Mouse (Mus musculus) hindbrain, embryonic 16.5 days (tissue): ENCODE measurements around the gene Ptprd. TPM values are rescaled to one million over a fixed set of nuclear protein-coding genes. Genes with fewer than 3 reads are reported as not detected.

ENCODE experiments used
- ATAC-seq: fragments of 200-750 bp; cut with Nextera tagmentation; 2 replicates; pipeline ENCODE4 v1.8.0; 2017; ENCODE audit warnings: moderate TSS enrichment, moderate library complexity
- H3K27ac ChIP-seq: fragments of 300-500 bp; sonication (generic); 2 replicates; pipeline ENCODE4 v1.5.1; 2014; ENCODE audit warnings: low read depth, mild to moderate bottlenecking, control low read depth, low read length, moderate library complexity
- H3K27me3 ChIP-seq: fragments of 300-500 bp; sonication (generic); replicated peaks from 2 replicates; pipeline ENCODE4 v1.6.1; 2014; ENCODE audit warnings: low read length; ENCODE audit not compliant: control insufficient read depth, insufficient read depth
- H3K36me3 ChIP-seq: fragments of 300-500 bp; sonication (generic); 2 replicates; pipeline ENCODE4 v1.6.1; 2014; ENCODE audit warnings: mild to moderate bottlenecking, low read length, moderate library complexity, mixed read lengths; ENCODE audit not compliant: control insufficient read depth, insufficient read depth
- H3K4me1 ChIP-seq: fragments of 300-500 bp; sonication (generic); 2 replicates; pipeline ENCODE4 v1.6.1; 2014; ENCODE audit warnings: low read depth, low read length; ENCODE audit not compliant: control insufficient read depth, insufficient read depth
- H3K4me2 ChIP-seq: fragments of 300-500 bp; sonication (generic); 2 replicates; pipeline ENCODE4 v1.6.1; 2014; ENCODE audit warnings: mild to moderate bottlenecking, low read length, control low read depth, moderate library complexity
- H3K4me3 ChIP-seq: fragments of 300-500 bp; sonication (generic); 2 replicates; pipeline ENCODE4 v1.5.1; 2014; ENCODE audit warnings: mild to moderate bottlenecking, low read length, control low read depth, moderate library complexity
- H3K9ac ChIP-seq: fragments of 300-500 bp; sonication (generic); 2 replicates; pipeline ENCODE4 v1.6.1; 2014; ENCODE audit warnings: low read depth, mild to moderate bottlenecking, control low read depth, low read length, moderate library complexity
- H3K9me3 ChIP-seq: fragments of 300-500 bp; sonication (generic); 2 replicates; pipeline ENCODE4 v1.6.1; 2014; ENCODE audit warnings: mild to moderate bottlenecking, low read length, moderate library complexity; ENCODE audit not compliant: control insufficient read depth
- WGBS: fragments of 180-500 bp; shearing (Covaris S2); extraction: QIAGEN DNeasy Blood & Tissue Kit; methylation state at CpG from one replicate; pipeline ENCODE4 v1.1.7; 2014; 5-methylcytosine and 5-hydroxymethylcytosine counted together
- polyA plus RNA-seq: library from polyadenylated mRNA; unstranded; fragments of >200 nt; fragmentation: Nextera tagmentation; extraction: Ambion mirVana; gene quantifications from 2 replicates; pipeline ENCODE4 v1.2.1, GENCODE M21; 2015

Gene Ptprd
- polyA plus RNA-seq, 1 experiment from 2014 or later: 71.6 TPM

DNA sequence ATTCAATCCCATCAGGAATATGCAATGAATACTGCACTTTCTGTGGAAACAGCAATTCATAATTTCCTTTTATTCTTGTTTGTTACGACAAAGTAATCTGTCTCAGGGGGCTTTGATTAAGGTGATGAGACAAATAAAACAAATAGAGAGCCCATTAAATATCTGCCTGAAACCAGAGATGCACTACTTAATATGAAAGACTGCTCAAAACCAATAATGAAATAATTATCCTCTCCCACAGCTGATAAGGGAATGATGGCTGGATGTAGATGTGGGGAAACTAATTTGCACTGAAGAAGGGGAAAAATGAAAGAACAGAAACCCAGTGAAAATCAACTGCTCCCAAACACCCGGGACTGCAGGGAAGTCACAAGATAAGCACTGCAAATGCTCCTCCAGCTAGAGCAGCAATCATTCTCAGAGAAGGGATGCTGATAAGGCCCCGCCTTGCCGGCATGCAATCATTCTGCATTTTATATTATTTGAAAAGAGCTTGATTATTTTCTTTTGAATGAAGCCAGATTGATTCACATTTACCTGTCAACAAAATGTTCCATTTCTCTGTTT lies 1432.1 kb downstream of the Ptprd start:
- no peaks in the 10 kb centered on the region for H3K4me1 ChIP-seq
- no peak for ATAC-seq
- H3K4me2 ChIP-seq: no peak overlapping the region
- H3K27ac ChIP-seq: no peak overlapping the region
- no peak overlapping the region for H3K4me3 ChIP-seq
- H3K27me3 ChIP-seq: no peaks in the 10 kb centered on the region
- 70% methylated on average over 4 of the region's 4 CpGs for WGBS
- H3K9me3 ChIP-seq: no peaks in the 10 kb centered on the region
- no peak overlapping the region for H3K9ac ChIP-seq
- H3K36me3 ChIP-seq: no peaks in the 10 kb centered on the region

DNA sequence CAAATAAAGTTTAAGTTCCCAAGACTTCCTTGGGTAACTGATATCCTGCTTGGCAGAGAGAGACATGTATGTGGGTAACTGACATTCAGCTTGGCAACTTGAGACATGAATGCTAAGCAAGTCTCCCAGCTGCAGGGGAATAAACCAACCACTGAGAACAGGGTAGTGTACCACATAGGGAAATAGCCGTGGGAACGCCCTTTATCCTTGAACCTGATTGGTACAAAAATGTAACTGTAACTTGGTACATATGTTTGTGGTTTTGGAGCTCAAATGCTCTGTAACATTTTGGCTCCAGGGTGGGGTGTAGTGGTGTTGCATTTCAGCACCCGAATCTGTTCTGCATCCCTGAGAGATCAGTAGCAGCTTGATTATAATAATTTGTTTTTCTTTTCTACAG lies 1444.8 kb downstream of the Ptprd start:
- H3K4me3 ChIP-seq: no peak overlapping the region
- ATAC-seq: no peak
- no peaks in the 10 kb centered on the region for H3K4me1 ChIP-seq
- no peak overlapping the region for H3K27ac ChIP-seq
- H3K27me3 ChIP-seq: no peaks in the 10 kb centered on the region
- H3K4me2 ChIP-seq: no peak overlapping the region
- 81% methylated on average over 3 of the region's 3 CpGs for WGBS
- no peak overlapping the region for H3K9ac ChIP-seq
- no peaks in the 10 kb centered on the region for H3K9me3 ChIP-seq
- H3K36me3 ChIP-seq: no peaks in the 10 kb centered on the region

DNA sequence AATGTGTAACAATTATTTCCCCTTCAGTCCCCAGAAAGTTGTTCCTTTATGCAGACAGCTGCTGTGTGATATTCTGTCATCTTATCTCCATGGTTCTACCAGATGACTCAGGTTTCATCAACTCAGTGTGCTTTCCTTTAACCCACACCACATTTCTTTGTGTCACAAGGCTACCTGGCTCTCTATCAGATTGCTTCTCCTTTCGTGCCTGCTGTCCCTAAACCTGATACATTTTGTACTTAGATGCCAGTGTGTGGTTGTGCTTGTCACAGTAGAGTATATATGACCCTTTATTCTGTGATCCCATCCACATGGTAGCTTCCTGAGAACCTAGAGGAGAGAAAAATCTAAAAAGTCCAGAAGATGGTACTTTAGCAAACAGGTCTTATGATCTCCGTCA lies 1445.3 kb downstream of the Ptprd start:
- H3K4me2 ChIP-seq: no peak overlapping the region
- WGBS: 89% methylated on average over 2 of the region's 2 CpGs
- no peak overlapping the region for H3K27ac ChIP-seq
- no peak overlapping the region for H3K9ac ChIP-seq
- no peaks in the 10 kb centered on the region for H3K27me3 ChIP-seq
- no peaks in the 10 kb centered on the region for H3K36me3 ChIP-seq
- H3K9me3 ChIP-seq: no peaks in the 10 kb centered on the region
- no peak overlapping the region for H3K4me3 ChIP-seq
- no peak for ATAC-seq
- no peaks in the 10 kb centered on the region for H3K4me1 ChIP-seq

DNA sequence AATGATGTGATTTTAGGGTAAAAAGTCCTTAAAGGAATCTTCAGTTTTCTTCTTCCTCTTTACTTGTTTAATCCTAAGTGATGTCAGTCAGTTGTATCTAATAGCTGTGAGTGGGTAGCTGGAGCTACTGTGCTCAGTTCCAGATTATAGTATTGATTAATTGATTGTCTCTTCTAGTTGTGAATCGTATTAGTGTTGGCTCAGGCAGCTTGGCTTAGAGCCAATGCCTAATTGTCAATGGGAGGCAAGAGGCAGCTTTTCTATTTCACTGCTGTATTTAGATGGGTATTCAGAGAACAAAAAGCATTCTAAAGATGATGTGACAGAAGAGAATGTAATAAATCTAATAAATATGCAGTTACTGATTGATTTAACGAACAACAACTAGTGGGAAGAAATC lies 1461.1 kb downstream of the Ptprd start:
- no peak overlapping the region for H3K9ac ChIP-seq
- peaks cover 3% of the 10 kb centered on the region; the same call in 1 of the 2 replicates for H3K9me3 ChIP-seq
- H3K4me3 ChIP-seq: no peak overlapping the region
- no peaks in the 10 kb centered on the region for H3K36me3 ChIP-seq
- H3K4me1 ChIP-seq: no peaks in the 10 kb centered on the region
- no peak for ATAC-seq
- no peak overlapping the region for H3K4me2 ChIP-seq
- H3K27ac ChIP-seq: no peak overlapping the region
- H3K27me3 ChIP-seq: no peaks in the 10 kb centered on the region
- WGBS: 31% methylated on average over 2 of the region's 2 CpGs

DNA sequence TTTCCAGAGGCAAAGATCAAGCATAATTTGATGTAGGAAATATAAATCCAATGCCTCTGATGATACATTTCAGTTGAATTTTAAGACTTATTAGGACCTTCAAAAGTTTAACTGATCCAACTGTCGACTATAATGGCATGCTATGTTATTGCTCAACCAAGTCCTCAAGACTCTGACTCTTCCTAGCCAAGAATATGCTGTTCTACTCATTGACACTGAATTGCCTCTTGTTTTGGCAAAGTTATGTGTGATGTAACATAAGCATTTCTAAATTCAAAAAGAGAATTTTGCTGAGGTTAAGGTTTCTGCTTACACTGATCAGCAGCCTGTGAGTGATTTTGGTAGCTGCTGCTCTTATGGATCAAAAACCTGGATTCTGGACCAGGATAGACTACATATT lies 1475.9 kb downstream of the Ptprd start:
- Histone ChIP-seq H3K4me3 (no peak overlapping the region), H3K9me3 (no peaks in the 10 kb centered on the region), H3K4me2 (no peak overlapping the region), H3K9ac (no peak overlapping the region), H3K27me3 (no peaks in the 10 kb centered on the region), H3K27ac (no peak overlapping the region), H3K36me3 (no peaks in the 10 kb centered on the region), H3K4me1 (no peaks in the 10 kb centered on the region)
- WGBS: 65% methylated on average over 1 of the region's 1 CpGs
- no peak for ATAC-seq

DNA sequence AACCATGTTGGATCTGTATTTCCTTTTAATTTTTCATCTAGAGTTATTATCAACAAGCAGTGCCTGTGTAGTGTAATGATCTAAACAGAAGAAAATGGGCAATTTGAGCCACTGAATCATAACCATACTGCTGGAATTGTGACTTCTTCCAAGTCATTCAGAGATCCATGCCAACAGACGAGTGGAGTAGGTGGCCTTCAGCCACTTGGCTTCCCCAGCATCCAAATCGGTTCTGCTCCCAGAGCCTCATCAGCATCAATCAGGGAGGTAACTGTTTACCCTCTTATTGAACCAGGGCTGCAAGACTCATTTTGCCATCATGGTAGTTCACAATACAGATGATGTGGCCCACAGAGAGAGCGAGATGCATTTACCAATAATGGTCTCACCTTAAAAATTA lies 1536.0 kb downstream of the Ptprd start:
- 85% methylated on average over 3 of the region's 3 CpGs for WGBS
- H3K4me3 ChIP-seq: no peak overlapping the region
- H3K4me1 ChIP-seq: no peaks in the 10 kb centered on the region
- no peaks in the 10 kb centered on the region for H3K27me3 ChIP-seq
- no peak overlapping the region for H3K27ac ChIP-seq
- H3K4me2 ChIP-seq: no peak overlapping the region
- ATAC-seq: no peak
- no peaks in the 10 kb centered on the region for H3K9me3 ChIP-seq
- no peaks in the 10 kb centered on the region for H3K36me3 ChIP-seq
- H3K9ac ChIP-seq: no peak overlapping the region

DNA sequence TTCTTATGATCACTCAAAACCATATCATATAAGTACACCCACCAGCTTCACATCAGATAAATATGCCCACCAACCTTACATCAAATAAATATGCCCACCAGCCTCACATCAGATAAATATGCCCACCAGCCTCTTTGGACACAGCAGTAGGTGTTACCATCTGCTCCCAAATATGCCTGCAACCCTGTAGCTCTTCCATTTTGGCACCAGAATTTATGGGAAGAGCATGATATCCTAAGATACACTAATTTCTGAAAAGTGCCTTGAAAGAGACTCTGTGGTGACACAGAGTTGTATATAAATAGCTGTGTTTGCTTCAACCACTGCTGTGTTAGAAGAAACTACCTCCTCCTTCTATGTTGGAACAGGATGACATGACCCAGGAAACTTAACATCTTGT lies 1538.5 kb downstream of the Ptprd start:
- H3K4me1 ChIP-seq: no peaks in the 10 kb centered on the region
- no peak overlapping the region for H3K27ac ChIP-seq

DNA sequence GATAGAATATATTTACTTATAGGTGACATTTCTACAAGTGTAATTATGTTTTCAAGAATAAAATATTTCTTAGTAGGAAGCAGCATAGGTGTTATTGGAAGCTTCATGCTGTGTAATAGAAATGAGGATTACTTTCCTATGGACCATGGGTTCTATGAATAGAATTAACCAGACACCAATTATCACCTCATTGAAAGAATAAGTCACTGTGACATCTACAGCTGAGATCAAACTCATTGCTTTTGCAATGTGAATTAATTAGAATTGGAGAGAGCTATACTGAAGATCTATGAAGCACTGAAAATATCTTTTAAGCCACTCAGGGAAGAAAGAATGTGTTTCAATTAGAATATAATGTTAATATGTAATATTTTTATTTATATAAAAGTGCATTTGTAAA lies 1539.1 kb downstream of the Ptprd start:
- Histone ChIP-seq H3K4me2 (no peak overlapping the region), H3K9ac (no peak overlapping the region), H3K27me3 (no peaks in the 10 kb centered on the region), H3K9me3 (no peaks in the 10 kb centered on the region), H3K36me3 (no peaks in the 10 kb centered on the region), H3K4me3 (no peak overlapping the region), H3K27ac (no peak overlapping the region), H3K4me1 (no peaks in the 10 kb centered on the region)
- no peak for ATAC-seq

More for the DNA sequence above, 1538.5 kb downstream of the Ptprd start:
- ATAC-seq: no peak
- Histone ChIP-seq H3K4me3 (no peak overlapping the region), H3K9me3 (no peaks in the 10 kb centered on the region), H3K36me3 (no peaks in the 10 kb centered on the region), H3K27me3 (no peaks in the 10 kb centered on the region), H3K4me2 (no peak overlapping the region), H3K9ac (no peak overlapping the region)

DNA sequence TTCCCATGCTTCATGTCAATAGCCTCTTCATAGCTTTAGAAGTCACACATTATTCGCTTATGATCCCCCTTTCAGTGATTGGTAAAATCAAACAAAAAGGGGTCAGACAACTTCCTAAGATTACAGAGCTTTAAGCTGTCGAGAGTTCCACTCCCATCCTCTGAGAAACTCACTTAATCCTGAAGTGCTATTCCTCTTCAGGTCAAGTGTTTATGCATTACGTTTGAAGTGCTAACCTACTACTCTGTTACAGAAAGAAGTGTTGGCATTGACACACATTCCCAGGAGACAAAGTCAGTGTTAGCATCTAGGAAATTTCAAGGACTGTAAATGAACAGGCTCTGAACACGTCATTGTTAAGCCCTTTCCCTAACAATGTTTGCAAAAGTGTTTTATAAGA lies 1550.0 kb downstream of the Ptprd start:
- no peaks in the 10 kb centered on the region for H3K36me3 ChIP-seq
- no peaks in the 10 kb centered on the region for H3K4me1 ChIP-seq
- H3K27ac ChIP-seq: no peak overlapping the region
- no peak overlapping the region for H3K4me3 ChIP-seq
- H3K4me2 ChIP-seq: no peak overlapping the region
- no peaks in the 10 kb centered on the region for H3K27me3 ChIP-seq
- H3K9me3 ChIP-seq: no peaks in the 10 kb centered on the region
- WGBS: 62% methylated on average over 4 of the region's 4 CpGs
- no peak for ATAC-seq
- H3K9ac ChIP-seq: no peak overlapping the region

DNA sequence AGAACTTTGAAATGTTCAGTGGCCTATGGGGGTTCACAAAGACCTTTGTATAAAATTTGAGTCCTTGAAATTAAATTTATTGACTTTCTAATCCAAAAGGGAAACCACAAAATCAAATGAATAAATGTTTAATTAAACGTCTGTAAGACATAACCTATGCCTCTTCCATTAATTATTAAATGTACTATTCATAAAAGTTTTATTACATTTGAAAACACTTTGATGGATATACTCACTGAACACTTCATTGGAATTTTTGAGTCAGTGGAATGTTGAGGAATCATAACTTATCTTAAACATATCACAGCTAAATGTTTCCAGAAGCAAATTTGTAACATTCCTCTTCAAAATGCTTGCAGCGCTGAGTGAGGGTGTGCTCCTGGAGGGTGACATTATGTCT lies 1551.6 kb downstream of the Ptprd start:
- H3K4me3 ChIP-seq: no peak overlapping the region
- no peak overlapping the region for H3K4me2 ChIP-seq
- no peak overlapping the region for H3K27ac ChIP-seq
- no peaks in the 10 kb centered on the region for H3K27me3 ChIP-seq
- WGBS: 84% methylated on average over 2 of the region's 2 CpGs
- H3K36me3 ChIP-seq: no peaks in the 10 kb centered on the region
- no peak overlapping the region for H3K9ac ChIP-seq
- no peaks in the 10 kb centered on the region for H3K9me3 ChIP-seq
- H3K4me1 ChIP-seq: no peaks in the 10 kb centered on the region
- no peak for ATAC-seq
